Mouse (Mus musculus) neural tube, embryonic 10.5 days (tissue): Measurements from ENCODE around the gene Gm11020.
A peak's percentile ranks its signal among the peaks of the same experiment; 100 is the strongest.

Experiments used
- DNase-seq: peaks from one replicate; pipeline ENCODE4 v3.0.0-alpha.2; 2017; ENCODE audit warnings: low spot score; ENCODE audit errors: extremely low spot score

Gene Gm11020

GRCm38 (mm10) chr8:104341678-104342077 lies 20.3 kb downstream of the Gm11020 start:
- no peak for DNase-seq

GRCm38 (mm10) chr8:104342426-104342825 lies 21.1 kb downstream of the Gm11020 start:
- no peak for DNase-seq

GRCm38 (mm10) chr8:104343957-104344356 lies 22.6 kb downstream of the Gm11020 start:
- DNase-seq, result peak; percentile 88

- no peak for DNase-seq
These were observed 23.3 kb downstream of the Gm11020 start for GRCm38 (mm10) chr8:104344622-104345021.

- DNase-seq, result no peak
These were observed 25.3 kb downstream of the Gm11020 start for GRCm38 (mm10) chr8:104346706-104347105.

GRCm38 (mm10) chr8:104348971-104349370 lies 27.6 kb downstream of the Gm11020 start:
- DNase-seq, result no peak

- DNase-seq, result no peak
These were observed 28.7 kb downstream of the Gm11020 start for GRCm38 (mm10) chr8:104350047-104350446.

- no peak for DNase-seq
These were observed 31.8 kb downstream of the Gm11020 start for GRCm38 (mm10) chr8:104353186-104353585.

- DNase-seq, result no peak
These were observed 33.1 kb downstream of the Gm11020 start for GRCm38 (mm10) chr8:104354504-104354903.

- DNase-seq, result no peak
These were observed 37.3 kb downstream of the Gm11020 start for GRCm38 (mm10) chr8:104358637-104359036.

GRCm38 (mm10) chr8:104359778-104360456 lies 38.5 kb downstream of the Gm11020 start:
- DNase-seq, result no peak

GRCm38 (mm10) chr8:104365695-104366094 lies 44.3 kb downstream of the Gm11020 start:
- no peak for DNase-seq

GRCm38 (mm10) chr8:104367398-104367797 lies 46.0 kb downstream of the Gm11020 start:
- DNase-seq, result no peak

GRCm38 (mm10) chr8:104369591-104369990 lies 48.2 kb downstream of the Gm11020 start:
- DNase-seq, result no peak

GRCm38 (mm10) chr8:104370071-104370470 lies 48.7 kb downstream of the Gm11020 start:
- DNase-seq, result no peak

- no peak for DNase-seq
These were observed 49.8 kb downstream of the Gm11020 start for GRCm38 (mm10) chr8:104371121-104371520.
